Mouse (Mus musculus) ES-Bruce4 (cell line): ENCODE results near the gene Nupr1. TPM values are rescaled to one million over a fixed set of nuclear protein-coding genes. Genes with fewer than 3 reads are reported as not detected.

Experiments used
- H3K27ac ChIP-seq: 2 replicates; pipeline ENCODE4 v1.5.1; 2012; ENCODE audit warnings: low read length, inconsistent platforms; ENCODE audit not compliant: insufficient read depth
- H3K27me3 ChIP-seq: 2 replicates; pipeline ENCODE4 v1.6.1; 2012; ENCODE audit warnings: mild to moderate bottlenecking, low read length, inconsistent platforms; ENCODE audit not compliant: control insufficient read depth, poor library complexity, insufficient read depth, severe bottlenecking
- H3K36me3 ChIP-seq: 2 replicates; pipeline ENCODE4 v1.6.1; 2012; ENCODE audit warnings: inconsistent platforms, mild to moderate bottlenecking, low read length, moderate library complexity; ENCODE audit not compliant: control insufficient read depth, poor library complexity, insufficient read depth, severe bottlenecking
- H3K4me1 ChIP-seq: one replicate; pipeline ENCODE4 v1.8.1; 2011; ENCODE audit warnings: low read length; ENCODE audit not compliant: control insufficient read depth, insufficient read depth
- H3K4me3 ChIP-seq: 2 replicates; pipeline ENCODE4 v1.5.1; 2011; ENCODE audit warnings: low read depth, mild to moderate bottlenecking, low read length
- H3K9ac ChIP-seq: 2 replicates; pipeline ENCODE4 v1.6.1; 2012; ENCODE audit warnings: low read depth, mild to moderate bottlenecking, inconsistent platforms; ENCODE audit not compliant: poor library complexity, severe bottlenecking
- H3K9me3 ChIP-seq: replicated peaks from 2 replicates; pipeline ENCODE4 v1.6.1; 2012; ENCODE audit warnings: mild to moderate bottlenecking, low read length, inconsistent platforms; ENCODE audit not compliant: control insufficient read depth, poor library complexity, insufficient read depth, severe bottlenecking
- CTCF ChIP-seq: IDR thresholded peaks from one replicate; pipeline ENCODE4 v1.8.1; 2011; ENCODE audit warnings: low read depth, low read length
- EP300 ChIP-seq: IDR thresholded peaks from 2 replicates; pipeline ENCODE4 v1.6.1; 2011; ENCODE audit warnings: low read depth, low read length; ENCODE audit not compliant: insufficient read depth
- POLR2A ChIP-seq: IDR thresholded peaks from one replicate; pipeline ENCODE4 v1.8.1; 2011; ENCODE audit warnings: low read length; ENCODE audit not compliant: insufficient read depth
- polyA plus RNA-seq: library from polyadenylated mRNA; stranded (reverse); fragments of >200 nt; gene quantifications from 2 replicates; pipeline ENCODE4 v1.2.4, GENCODE M21; 2011; ENCODE audit warnings: low read depth; ENCODE audit not compliant: missing spikeins, insufficient read depth, insufficient read length

The Nupr1 gene
- polyA plus RNA-seq, 1 experiment, result 13.6 TPM

DNA sequence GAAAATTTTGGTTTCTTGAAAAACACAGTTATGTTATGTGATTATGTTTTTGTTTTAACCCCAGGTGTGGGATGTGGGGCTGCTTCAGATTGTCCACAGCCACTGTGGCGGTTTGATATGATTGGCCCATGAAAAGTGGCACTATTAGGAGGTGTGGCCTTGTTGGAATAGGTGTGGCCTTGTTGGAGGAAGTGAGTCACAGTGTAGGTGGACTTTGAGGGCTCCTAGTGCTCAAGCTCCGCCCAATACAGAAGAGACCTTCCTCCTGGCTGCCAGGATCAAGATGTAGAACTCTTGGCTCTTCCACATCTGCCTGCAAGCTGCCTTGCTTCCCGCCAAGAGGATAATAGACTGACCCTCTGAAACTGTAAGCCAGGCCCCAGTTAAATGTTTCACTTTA is 17.9 kb downstream of the Nupr1 start:
- no peak for TF ChIP-seq CTCF
- no peak for TF ChIP-seq EP300
- no peak for TF ChIP-seq POLR2A
- Histone ChIP-seq H3K9me3 (no peaks in the 10 kb centered on the region), H3K9ac (no peak overlapping the region), H3K4me3 (no peak overlapping the region), H3K27me3 (no peaks in the 10 kb centered on the region), H3K36me3 (no peaks in the 10 kb centered on the region), H3K4me1 (no peaks in the 10 kb centered on the region), H3K27ac (no peak overlapping the region)

DNA sequence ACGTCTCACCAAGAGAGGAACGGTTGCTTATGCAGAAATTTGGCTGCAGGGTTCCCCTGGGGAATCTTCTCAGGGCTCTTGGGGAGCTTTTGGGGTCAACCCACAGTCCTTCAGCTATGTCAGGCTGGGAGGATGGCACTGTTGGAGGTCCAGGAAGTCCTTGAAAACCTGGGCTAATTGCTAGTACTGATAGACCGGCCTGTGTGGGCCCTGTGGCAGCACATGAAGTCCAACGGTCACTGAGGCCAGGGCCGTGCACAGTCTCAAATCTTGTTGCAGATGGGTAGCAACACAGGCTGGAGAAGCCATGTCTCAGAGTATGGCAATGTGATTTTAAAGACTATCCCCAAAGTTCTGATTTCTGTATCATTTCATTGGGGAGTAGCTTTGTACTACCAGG is 22.9 kb downstream of the Nupr1 start:
- Histone ChIP-seq H3K36me3 (no peaks in the 10 kb centered on the region), H3K4me1 (no peaks in the 10 kb centered on the region), H3K27ac (no peak overlapping the region), H3K9ac (no peak overlapping the region), H3K4me3 (no peak overlapping the region), H3K27me3 (no peaks in the 10 kb centered on the region), H3K9me3 (no peaks in the 10 kb centered on the region)
- TF ChIP-seq EP300 (no peak), CTCF (no peak), POLR2A (no peak)

DNA sequence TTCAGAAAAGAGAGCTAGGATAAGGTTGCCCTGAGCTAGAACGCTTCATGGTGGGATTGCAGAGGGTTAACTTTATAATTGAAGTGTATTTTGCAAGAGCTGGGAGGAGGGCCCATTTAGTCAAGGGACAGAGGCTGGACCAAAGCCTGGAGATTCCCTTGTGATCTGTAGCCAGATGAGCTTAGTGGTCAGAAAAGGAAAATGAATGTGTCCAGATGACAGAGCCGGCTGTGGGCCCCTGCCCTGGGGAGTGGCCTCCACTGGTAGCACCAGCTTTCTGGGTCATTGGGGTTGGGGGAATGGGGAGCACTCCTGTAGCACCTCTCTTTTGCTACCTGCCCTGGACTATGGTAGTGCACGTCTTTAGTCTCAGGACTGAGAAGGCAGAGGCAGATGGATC is 23.6 kb downstream of the Nupr1 start:
- H3K27me3 ChIP-seq, result no peaks in the 10 kb centered on the region
- no peaks in the 10 kb centered on the region for H3K4me1 ChIP-seq
- no peaks in the 10 kb centered on the region for H3K36me3 ChIP-seq
- no peak overlapping the region for H3K27ac ChIP-seq
- no peak overlapping the region for H3K4me3 ChIP-seq
- TF ChIP-seq EP300, result no peak
- no peak for TF ChIP-seq CTCF
- TF ChIP-seq POLR2A, result no peak
- no peaks in the 10 kb centered on the region for H3K9me3 ChIP-seq
- H3K9ac ChIP-seq, result no peak overlapping the region

DNA sequence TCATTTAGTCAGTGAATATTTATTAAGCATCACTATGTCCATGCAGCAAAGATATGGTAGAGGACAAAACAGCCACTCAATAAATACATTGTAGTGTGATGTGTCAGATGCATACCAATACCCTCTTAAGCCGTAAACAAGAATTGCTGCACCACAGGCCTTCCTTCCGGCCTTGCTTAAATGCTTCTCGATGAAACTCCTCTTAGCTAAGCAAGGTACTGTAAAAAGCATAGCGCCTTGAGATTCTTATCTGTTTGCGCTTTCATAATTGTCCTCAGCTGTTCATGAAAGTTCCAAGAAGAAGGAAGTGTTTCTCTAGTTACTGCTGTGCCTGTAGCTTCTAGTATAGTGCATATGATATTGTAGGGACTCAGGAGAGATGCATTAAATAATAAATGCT is 24.1 kb downstream of the Nupr1 start:
- no peak for TF ChIP-seq CTCF
- no peak for TF ChIP-seq POLR2A
- TF ChIP-seq EP300, result no peak
- Histone ChIP-seq H3K27me3 (no peaks in the 10 kb centered on the region), H3K9me3 (no peaks in the 10 kb centered on the region), H3K9ac (no peak overlapping the region), H3K4me3 (no peak overlapping the region), H3K27ac (no peak overlapping the region), H3K4me1 (no peaks in the 10 kb centered on the region), H3K36me3 (no peaks in the 10 kb centered on the region)

DNA sequence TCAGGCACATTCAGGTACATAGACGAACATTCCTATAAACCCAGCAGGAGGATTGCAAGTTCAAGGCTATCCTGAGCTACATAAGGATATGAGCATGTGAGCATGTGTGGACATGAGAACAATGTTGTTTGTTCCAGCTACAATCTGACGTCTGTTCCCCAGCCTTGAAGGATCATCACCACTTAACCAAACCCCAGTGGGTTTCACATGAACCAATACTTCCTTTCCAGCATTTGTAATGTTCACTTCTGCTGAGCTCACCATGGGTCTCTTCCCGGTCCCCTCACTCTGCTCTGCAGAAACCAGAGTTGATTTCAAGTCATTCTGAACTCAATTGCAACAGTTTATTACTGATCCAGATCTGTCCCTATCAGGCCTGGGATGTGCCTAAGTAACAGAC is 28.0 kb downstream of the Nupr1 start:
- TF ChIP-seq CTCF (no peak), EP300 (no peak), POLR2A (no peak)
- Histone ChIP-seq H3K27ac (no peak overlapping the region), H3K4me3 (no peak overlapping the region), H3K27me3 (no peaks in the 10 kb centered on the region), H3K4me1 (no peaks in the 10 kb centered on the region), H3K36me3 (no peaks in the 10 kb centered on the region), H3K9me3 (no peaks in the 10 kb centered on the region), H3K9ac (no peak overlapping the region)

DNA sequence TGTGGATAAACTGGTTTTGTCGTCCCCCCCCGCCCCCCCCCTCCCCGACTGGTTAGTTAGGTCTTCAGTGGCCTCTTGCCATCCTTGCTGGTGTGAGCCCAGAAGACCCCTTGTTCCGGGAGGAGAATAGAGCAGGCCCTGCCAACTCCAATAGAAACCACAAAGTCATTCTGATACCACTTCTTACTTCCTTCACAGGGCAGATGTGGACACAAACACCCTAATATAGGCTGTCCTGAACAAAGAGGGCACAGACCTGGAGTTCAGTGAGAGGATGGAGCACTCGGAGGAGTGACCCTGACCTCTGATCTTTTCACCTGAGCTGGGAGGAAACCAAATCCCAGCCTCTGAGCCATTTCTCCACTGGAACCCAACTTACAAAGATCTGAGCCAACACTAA is 28.8 kb downstream of the Nupr1 start:
- Histone ChIP-seq H3K4me1 (no peaks in the 10 kb centered on the region), H3K4me3 (no peak overlapping the region), H3K9me3 (no peaks in the 10 kb centered on the region), H3K9ac (no peak overlapping the region), H3K27me3 (no peaks in the 10 kb centered on the region), H3K27ac (no peak overlapping the region), H3K36me3 (no peaks in the 10 kb centered on the region)
- no peak for TF ChIP-seq EP300
- TF ChIP-seq POLR2A, result no peak
- TF ChIP-seq CTCF, result no peak
